Mouse (Mus musculus): ENCODE data around the gene Ddt. TPM values are rescaled to one million over a fixed set of nuclear protein-coding genes. Genes with fewer than 3 reads are reported as not detected.

Gene Ddt
- polyA plus RNA-seq, 1 experiment from 2014 or later, result 222 TPM

GRCm38 (mm10) chr10:75794880-75795279, 21.7 kb upstream of the Ddt start:
- H3K4me1 ChIP-seq (ENCODE audit: control insufficient read depth, low read depth, low read length), result peaks cover 14% of the 10 kb centered on the region
- peak overlapping the region; percentile 28; the same call in 1 of the 2 replicates for H3K4me3 ChIP-seq (ENCODE audit: low read depth, low read length)
- peak overlapping the region; percentile 63 for H3K27ac ChIP-seq (ENCODE audit: low read length)
- no peak for ATAC-seq (ENCODE audit: low read depth)
- H3K27me3 ChIP-seq (ENCODE audit: control insufficient read depth, insufficient read depth, low read depth, low read length), result no peaks in the 10 kb centered on the region
- no peaks in the 10 kb centered on the region for H3K36me3 ChIP-seq (ENCODE audit: control insufficient read depth, insufficient read depth)
- WGBS (ENCODE audit: insufficient replicate concordance), result 30% methylated on average over 3 of the region's 3 CpGs
- peak overlapping the region; percentile 15; the same call in 1 of the 2 replicates for H3K9ac ChIP-seq (ENCODE audit: low read depth, low read length)
- no peaks in the 10 kb centered on the region for H3K9me3 ChIP-seq (replicated peaks; ENCODE audit: control insufficient read depth, low read length)
- H3K4me2 ChIP-seq (ENCODE audit: low read depth, low read length), result peak overlapping the region; percentile 38

DNA sequence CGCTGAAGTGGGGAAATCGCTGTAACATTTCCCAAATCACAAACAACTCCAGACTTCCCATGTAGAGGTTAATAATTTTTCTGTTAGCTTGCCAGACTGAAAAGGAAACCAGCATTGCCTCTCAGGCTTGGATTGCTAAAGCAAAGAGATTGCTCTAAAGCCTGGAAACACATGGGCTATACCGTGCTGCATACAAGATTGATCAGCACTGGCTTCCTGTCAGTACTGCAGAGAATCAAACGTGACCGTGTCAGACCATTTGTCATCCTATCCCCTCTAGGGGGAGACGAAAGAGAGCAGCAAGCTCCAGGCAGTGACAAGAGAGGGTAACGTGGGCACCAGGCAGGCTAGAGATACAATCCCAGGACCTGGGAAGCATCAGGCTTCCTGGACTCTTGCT, 17.6 kb upstream of the Ddt start:
- no peak for ATAC-seq (ENCODE audit: low read depth)
- Histone ChIP-seq H3K27ac (ENCODE audit: low read length) (peak overlapping the region; percentile 77), H3K4me1 (ENCODE audit: control insufficient read depth, low read depth, low read length) (peaks cover 2% of the 10 kb centered on the region), H3K36me3 (ENCODE audit: control insufficient read depth, insufficient read depth) (no peaks in the 10 kb centered on the region), H3K4me3 (ENCODE audit: low read depth, low read length) (no peak overlapping the region), H3K27me3 (ENCODE audit: control insufficient read depth, insufficient read depth, low read depth, low read length) (no peaks in the 10 kb centered on the region), H3K9ac (ENCODE audit: low read depth, low read length) (no peak overlapping the region), H3K4me2 (ENCODE audit: low read depth, low read length) (no peak overlapping the region), H3K9me3 (replicated peaks; ENCODE audit: control insufficient read depth, low read length) (no peaks in the 10 kb centered on the region)
- WGBS (ENCODE audit: insufficient replicate concordance), result 12% methylated on average over 7 of the region's 7 CpGs

GRCm38 (mm10) chr10:75789841-75790240, 16.6 kb upstream of the Ddt start:
- no peak overlapping the region for H3K4me3 ChIP-seq (ENCODE audit: low read depth, low read length)
- ATAC-seq (ENCODE audit: low read depth), result peak; percentile 95
- H3K9ac ChIP-seq (ENCODE audit: low read depth, low read length), result no peak overlapping the region
- no peaks in the 10 kb centered on the region for H3K9me3 ChIP-seq (replicated peaks; ENCODE audit: control insufficient read depth, low read length)
- WGBS (ENCODE audit: insufficient replicate concordance), result 63% methylated on average over 5 of the region's 5 CpGs
- H3K4me2 ChIP-seq (ENCODE audit: low read depth, low read length), result no peak overlapping the region
- peak overlapping the region; percentile 77 for H3K27ac ChIP-seq (ENCODE audit: low read length)
- no peaks in the 10 kb centered on the region for H3K27me3 ChIP-seq (ENCODE audit: control insufficient read depth, insufficient read depth, low read depth, low read length)
- H3K36me3 ChIP-seq (ENCODE audit: control insufficient read depth, insufficient read depth), result no peaks in the 10 kb centered on the region
- H3K4me1 ChIP-seq (ENCODE audit: control insufficient read depth, low read depth, low read length), result peaks cover 2% of the 10 kb centered on the region

GRCm38 (mm10) chr10:75789081-75789735, 16.0 kb upstream of the Ddt start:
- Histone ChIP-seq H3K36me3 (ENCODE audit: control insufficient read depth, insufficient read depth) (no peaks in the 10 kb centered on the region), H3K4me2 (ENCODE audit: low read depth, low read length) (no peak overlapping the region), H3K4me1 (ENCODE audit: control insufficient read depth, low read depth, low read length) (no peaks in the 10 kb centered on the region; the same call in none of the 2 replicates), H3K27ac (ENCODE audit: low read length) (peak overlapping the region; percentile 77), H3K9ac (ENCODE audit: low read depth, low read length) (no peak overlapping the region), H3K4me3 (ENCODE audit: low read depth, low read length) (no peak overlapping the region), H3K27me3 (ENCODE audit: control insufficient read depth, insufficient read depth, low read depth, low read length) (no peaks in the 10 kb centered on the region), H3K9me3 (replicated peaks; ENCODE audit: control insufficient read depth, low read length) (no peaks in the 10 kb centered on the region)
- 50% methylated on average over 6 of the region's 6 CpGs for WGBS (ENCODE audit: insufficient replicate concordance)
- ATAC-seq (ENCODE audit: low read depth), result peak; percentile 49; the same call in 1 of the 2 replicates

DNA sequence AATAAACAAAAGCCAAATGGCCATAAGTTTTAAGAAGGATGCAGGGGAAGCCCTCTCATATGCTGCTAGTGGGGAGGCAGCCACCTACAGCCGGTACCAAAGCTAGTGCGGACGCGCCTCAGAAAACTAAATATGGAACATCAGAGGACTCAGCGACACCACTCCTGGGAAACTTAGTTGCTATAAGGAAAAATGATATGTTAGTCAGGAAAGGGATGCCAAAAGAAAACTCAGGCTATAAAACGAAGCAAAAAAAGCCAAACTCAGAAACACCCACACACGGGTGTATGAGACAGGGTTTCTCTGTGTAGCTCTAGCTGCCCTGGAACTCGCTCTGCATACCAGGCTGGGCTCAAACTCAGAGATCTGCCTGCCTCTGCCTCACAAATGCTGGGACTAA, 15.1 kb upstream of the Ddt start:
- no peak overlapping the region for H3K9ac ChIP-seq (ENCODE audit: low read depth, low read length)
- WGBS (ENCODE audit: insufficient replicate concordance), result 81% methylated on average over 8 of the region's 8 CpGs
- no peaks in the 10 kb centered on the region for H3K9me3 ChIP-seq (replicated peaks; ENCODE audit: control insufficient read depth, low read length)
- no peaks in the 10 kb centered on the region for H3K36me3 ChIP-seq (ENCODE audit: control insufficient read depth, insufficient read depth)
- H3K27ac ChIP-seq (ENCODE audit: low read length), result no peak overlapping the region
- no peak overlapping the region for H3K4me2 ChIP-seq (ENCODE audit: low read depth, low read length)
- no peaks in the 10 kb centered on the region; the same call in none of the 2 replicates for H3K4me1 ChIP-seq (ENCODE audit: control insufficient read depth, low read depth, low read length)
- no peaks in the 10 kb centered on the region for H3K27me3 ChIP-seq (ENCODE audit: control insufficient read depth, insufficient read depth, low read depth, low read length)
- ATAC-seq (ENCODE audit: low read depth), result no peak
- H3K4me3 ChIP-seq (ENCODE audit: low read depth, low read length), result no peak overlapping the region

GRCm38 (mm10) chr10:75785442-75785841, 12.2 kb upstream of the Ddt start:
- Histone ChIP-seq H3K4me2 (ENCODE audit: low read depth, low read length) (no peak overlapping the region), H3K4me3 (ENCODE audit: low read depth, low read length) (no peak overlapping the region), H3K4me1 (ENCODE audit: control insufficient read depth, low read depth, low read length) (no peaks in the 10 kb centered on the region; the same call in none of the 2 replicates), H3K27me3 (ENCODE audit: control insufficient read depth, insufficient read depth, low read depth, low read length) (peaks cover 16% of the 10 kb centered on the region), H3K9me3 (replicated peaks; ENCODE audit: control insufficient read depth, low read length) (no peaks in the 10 kb centered on the region), H3K9ac (ENCODE audit: low read depth, low read length) (no peak overlapping the region), H3K27ac (ENCODE audit: low read length) (no peak overlapping the region), H3K36me3 (ENCODE audit: control insufficient read depth, insufficient read depth) (no peaks in the 10 kb centered on the region)
- no peak for ATAC-seq (ENCODE audit: low read depth)
- 4% methylated on average over 1 of the region's 1 CpGs for WGBS (ENCODE audit: insufficient replicate concordance)

- H3K4me2 ChIP-seq (ENCODE audit: low read depth, low read length), result peak within 1 kb of the TSS; percentile 60
- ATAC-seq (ENCODE audit: low read depth), result peak; percentile 64
- 1% methylated on average over 28 of the region's 28 CpGs for WGBS (ENCODE audit: insufficient replicate concordance)
- H3K9me3 ChIP-seq (replicated peaks; ENCODE audit: control insufficient read depth, low read length), result no peaks in the 10 kb centered on the region
- H3K4me1 ChIP-seq (ENCODE audit: control insufficient read depth, low read depth, low read length), result no peaks in the 10 kb centered on the region; the same call in none of the 2 replicates
- no peak within 1 kb of the TSS for H3K27ac ChIP-seq (ENCODE audit: low read length)
- peaks cover 30% of the 10 kb centered on the region for H3K27me3 ChIP-seq (ENCODE audit: control insufficient read depth, insufficient read depth, low read depth, low read length)
- peak within 1 kb of the TSS; percentile 47 for H3K9ac ChIP-seq (ENCODE audit: low read depth, low read length)
- H3K36me3 ChIP-seq (ENCODE audit: control insufficient read depth, insufficient read depth), result no peaks in the 10 kb centered on the region
- peak within 1 kb of the TSS; percentile 50 for H3K4me3 ChIP-seq (ENCODE audit: low read depth, low read length)
Observed at GRCm38 (mm10) chr10:75780769-75781578, 7.8 kb upstream of the Ddt start, which contains the start of the genes Gm20441 and Gstt3. TSS of gene Gm20441 (minus strand) at chr10:75780954. TSS of gene Gstt3 (minus strand) at chr10:75781414.

DNA sequence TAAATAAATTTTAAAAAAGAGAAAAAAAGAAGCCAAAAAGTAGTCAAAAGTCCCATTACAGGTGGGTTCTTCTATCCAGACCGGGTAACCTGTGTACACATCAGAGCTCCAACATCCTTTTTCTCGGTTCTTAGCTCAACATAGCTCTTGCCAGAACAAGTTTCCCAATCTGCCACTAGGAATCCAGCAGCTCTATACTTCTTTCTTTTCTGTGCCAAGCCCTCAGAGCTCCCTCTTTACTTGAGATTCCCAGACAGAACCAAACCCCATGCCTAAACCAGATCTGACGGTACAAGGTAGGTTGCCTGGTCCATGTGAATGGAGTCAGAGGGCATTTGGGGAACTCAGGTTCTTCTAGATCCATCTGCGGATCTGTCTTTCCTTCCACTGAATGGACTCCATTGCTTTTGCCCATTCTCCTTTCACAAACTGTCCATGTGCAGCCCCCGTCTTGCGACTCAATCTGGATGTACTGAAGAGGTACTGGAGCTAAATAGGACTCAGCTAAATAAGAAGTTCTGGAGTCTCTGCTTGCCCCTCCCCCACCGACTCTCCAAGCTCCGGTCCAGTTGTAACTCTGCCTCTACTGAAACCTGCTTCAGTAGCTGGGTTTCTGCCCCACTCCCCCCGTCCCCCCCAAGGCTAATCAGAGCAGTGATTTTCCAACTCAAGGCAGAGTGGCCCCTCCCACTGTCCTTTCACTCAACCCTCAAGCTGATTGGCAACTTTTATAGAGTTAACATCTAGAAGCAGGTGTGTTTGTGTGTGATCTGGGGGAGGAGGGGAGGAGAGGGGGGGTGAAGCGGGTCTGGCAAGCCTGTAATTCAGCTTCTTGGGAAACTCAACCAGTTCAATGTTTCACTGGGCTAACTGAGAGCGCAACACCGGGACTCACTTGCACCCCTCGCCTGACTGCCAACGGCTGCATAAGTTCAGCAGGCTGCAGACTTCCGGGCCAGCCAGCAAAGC, 6.3 kb upstream of the Ddt start:
- Histone ChIP-seq H3K9ac (ENCODE audit: low read depth, low read length) (no peak overlapping the region), H3K36me3 (ENCODE audit: control insufficient read depth, insufficient read depth) (no peaks in the 10 kb centered on the region), H3K4me2 (ENCODE audit: low read depth, low read length) (peak overlapping the region; percentile 60), H3K27me3 (ENCODE audit: control insufficient read depth, insufficient read depth, low read depth, low read length) (peaks cover 33% of the 10 kb centered on the region), H3K4me1 (ENCODE audit: control insufficient read depth, low read depth, low read length) (no peaks in the 10 kb centered on the region; the same call in 1 of the 2 replicates), H3K4me3 (ENCODE audit: low read depth, low read length) (peak overlapping the region; percentile 31), H3K9me3 (replicated peaks; ENCODE audit: control insufficient read depth, low read length) (no peaks in the 10 kb centered on the region), H3K27ac (ENCODE audit: low read length) (no peak overlapping the region)
- no peak for ATAC-seq (ENCODE audit: low read depth)
- 33% methylated on average over 15 of the region's 15 CpGs for WGBS (ENCODE audit: insufficient replicate concordance)

Measured in liver, embryonic 16.5 days (tissue).